In the genomic region with DNA sequence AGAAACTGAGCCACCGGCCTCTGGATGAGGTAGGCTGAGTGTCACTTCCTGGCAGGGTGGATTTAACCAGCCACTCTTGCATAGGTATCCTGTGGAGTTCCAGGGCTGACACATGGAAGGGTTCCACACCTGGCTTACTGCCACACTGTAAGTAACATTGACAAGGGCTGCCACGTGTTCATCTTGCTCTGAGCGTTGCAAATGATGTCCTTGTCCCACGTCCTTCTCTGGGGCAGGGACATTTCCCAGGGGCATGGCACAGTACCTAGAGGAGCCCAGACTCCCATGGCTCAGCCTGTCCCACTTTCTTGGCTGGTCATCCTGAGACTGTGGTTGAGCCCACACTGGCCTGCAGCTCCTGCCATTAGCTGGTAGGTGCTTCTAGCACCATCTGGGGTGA, we compare ENCODE assay signal across 18 mouse cellular contexts.
A peak's percentile ranks its signal among the peaks of the same experiment; 100 is the strongest.
DNase-seq lines count a peak whose midpoint lies in the region; ATAC-seq lines count a peak whose summit lies in the region.
"Had no signal": no experiment of that assay in that cellular context is flagged by ENCODE, and none has a peak within 500 bp of the region (broad histone marks: within the 10 kb centered on the region; RNA-seq: fewer than 3 reads in every experiment).

No protein-coding gene starts in this region.

- no peak overlapping the region for H3K9ac ChIP-seq in hindbrain, embryonic 12.5 days
- H3K9ac ChIP-seq in hindbrain, embryonic 11.5 days (ENCODE audit: low read depth, low read length): no peak overlapping the region
- no peak overlapping the region for H3K9ac ChIP-seq in neural tube, embryonic 13.5 days
- H3K9ac ChIP-seq in midbrain, embryonic 15.5 days: no peak overlapping the region
- H3K9ac ChIP-seq: forebrain, postnatal 0 days had no signal

- H3K27me3 ChIP-seq in hindbrain, embryonic 12.5 days: peaks cover 3% of the 10 kb centered on the region; the same call in 1 of the 2 replicates
- no peaks in the 10 kb centered on the region for H3K27me3 ChIP-seq in hindbrain, embryonic 11.5 days (ENCODE audit: control insufficient read depth, insufficient read depth, low read length)
- H3K27me3 ChIP-seq in neural tube, embryonic 13.5 days: no peaks in the 10 kb centered on the region; the same call in 1 of the 2 replicates
- H3K27me3 ChIP-seq in midbrain, embryonic 15.5 days (replicated peaks): no peaks in the 10 kb centered on the region
- peaks cover 22% of the 10 kb centered on the region; the same call in 1 of the 2 replicates for H3K27me3 ChIP-seq in limb, embryonic 10.5 days (ENCODE audit: low read depth, poor library complexity, severe bottlenecking)

- H3K36me3 ChIP-seq in hindbrain, embryonic 12.5 days: 0 out of 2 replicates have a peak, but pooled peaks cover 4% of the 10 kb centered on the region
- no peaks in the 10 kb centered on the region for H3K36me3 ChIP-seq in hindbrain, embryonic 11.5 days (ENCODE audit: control insufficient read depth, insufficient read depth, low read length)
- no peaks in the 10 kb centered on the region for H3K36me3 ChIP-seq in neural tube, embryonic 13.5 days
- no peaks in the 10 kb centered on the region for H3K36me3 ChIP-seq in midbrain, embryonic 15.5 days (replicated peaks)
- H3K36me3 ChIP-seq in limb, embryonic 10.5 days: no peaks in the 10 kb centered on the region

- WGBS in hindbrain, embryonic 12.5 days: 80% methylated on average over 4 of the region's 4 CpGs
- WGBS in hindbrain, embryonic 11.5 days: 80% methylated on average over 4 of the region's 4 CpGs
- 69% methylated on average over 4 of the region's 4 CpGs for WGBS in neural tube, embryonic 13.5 days
- 67% methylated on average over 4 of the region's 4 CpGs for WGBS in midbrain, embryonic 15.5 days
- WGBS in limb, embryonic 10.5 days: 88% methylated on average over 4 of the region's 4 CpGs

- peak overlapping the region; percentile 55; the same call in 1 of the 2 replicates for H3K27ac ChIP-seq in hindbrain, embryonic 12.5 days
- no peak overlapping the region for H3K27ac ChIP-seq in hindbrain, embryonic 11.5 days (ENCODE audit: low read depth, low read length)
- H3K27ac ChIP-seq in neural tube, embryonic 13.5 days (replicated peaks): peak overlapping the region; percentile 80
- peak overlapping the region; percentile 53 for H3K27ac ChIP-seq in midbrain, embryonic 15.5 days
- H3K27ac ChIP-seq in limb, embryonic 10.5 days: no peak overlapping the region
- H3K27ac ChIP-seq: embryonic facial prominence, embryonic 10.5 days; heart, adult 2 months had no signal

- H3K9me3 ChIP-seq in hindbrain, embryonic 12.5 days (replicated peaks): no peaks in the 10 kb centered on the region
- H3K9me3 ChIP-seq in hindbrain, embryonic 11.5 days (ENCODE audit: control insufficient read depth, low read length): no peaks in the 10 kb centered on the region
- H3K9me3 ChIP-seq in neural tube, embryonic 13.5 days: no peaks in the 10 kb centered on the region
- H3K9me3 ChIP-seq in midbrain, embryonic 15.5 days: no peaks in the 10 kb centered on the region
- H3K9me3 ChIP-seq in limb, embryonic 10.5 days (replicated peaks): no peaks in the 10 kb centered on the region
- H3K9me3 ChIP-seq: embryonic facial prominence, embryonic 10.5 days had no signal

- ATAC-seq in hindbrain, embryonic 12.5 days (ENCODE audit: low FRiP score): no peak
- no peak for ATAC-seq in hindbrain, embryonic 11.5 days (ENCODE audit: low FRiP score)
- ATAC-seq in neural tube, embryonic 13.5 days (ENCODE audit: low read depth): no peak
- no peak for ATAC-seq in midbrain, embryonic 15.5 days (replicated peaks)
- ATAC-seq: forebrain, postnatal 0 days had no signal

- peaks cover 26% of the 10 kb centered on the region for H3K4me1 ChIP-seq in hindbrain, embryonic 12.5 days
- peaks cover 4% of the 10 kb centered on the region; the same call in 1 of the 2 replicates for H3K4me1 ChIP-seq in hindbrain, embryonic 11.5 days (replicated peaks; ENCODE audit: control insufficient read depth, insufficient read depth, low read length)
- H3K4me1 ChIP-seq in neural tube, embryonic 13.5 days (replicated peaks): peaks cover 33% of the 10 kb centered on the region
- peaks cover 16% of the 10 kb centered on the region for H3K4me1 ChIP-seq in midbrain, embryonic 15.5 days
- peaks cover 8% of the 10 kb centered on the region for H3K4me1 ChIP-seq in limb, embryonic 10.5 days

- H3K4me3 ChIP-seq in hindbrain, embryonic 12.5 days: no peak overlapping the region
- no peak overlapping the region for H3K4me3 ChIP-seq in hindbrain, embryonic 11.5 days (ENCODE audit: low read depth, low read length)
- H3K4me3 ChIP-seq in neural tube, embryonic 13.5 days: no peak overlapping the region
- no peak overlapping the region for H3K4me3 ChIP-seq in midbrain, embryonic 15.5 days
- no peak overlapping the region for H3K4me3 ChIP-seq in limb, embryonic 10.5 days
- H3K4me3 ChIP-seq: embryonic facial prominence, embryonic 10.5 days; heart, adult 2 months had no signal

- DNase-seq in hindbrain, embryonic 11.5 days (ENCODE audit: low spot score): no peak
- DNase-seq in neural tube, embryonic 10.5 days (ENCODE audit: extremely low spot score, low spot score): no peak
- DNase-seq in limb, embryonic 10.5 days (ENCODE audit: low spot score): no peak
- no peak for DNase-seq in kidney, postnatal 36 days
- DNase-seq: cerebellum, adult 11-12 months; forebrain, postnatal 0 days; gastrocnemius, postnatal 36 days; heart, adult 2 months; kidney, adult 9 months; kidney, postnatal 25 days; layer of hippocampus, adult 9-11 months; lung, postnatal 4 days; thymus, adult 18-20 months; thymus, postnatal 36 days had no signal

- no peak overlapping the region for H3K4me2 ChIP-seq in hindbrain, embryonic 12.5 days (replicated peaks)
- no peak overlapping the region for H3K4me2 ChIP-seq in hindbrain, embryonic 11.5 days (replicated peaks; ENCODE audit: low read depth, low read length)
- H3K4me2 ChIP-seq in neural tube, embryonic 13.5 days: no peak overlapping the region
- no peak overlapping the region for H3K4me2 ChIP-seq in midbrain, embryonic 15.5 days

Comparison
In these comparisons a context has a peak if more than half of its experiments do, and no peak if none do; other contexts are left out.
1. H3K27ac ChIP-seq: peak in hindbrain, embryonic 12.5 days (single experiment), neural tube, embryonic 13.5 days (single experiment) and midbrain, embryonic 15.5 days (single experiment); none in hindbrain, embryonic 11.5 days (single experiment) and limb, embryonic 10.5 days (single experiment).